In the genomic region with DNA sequence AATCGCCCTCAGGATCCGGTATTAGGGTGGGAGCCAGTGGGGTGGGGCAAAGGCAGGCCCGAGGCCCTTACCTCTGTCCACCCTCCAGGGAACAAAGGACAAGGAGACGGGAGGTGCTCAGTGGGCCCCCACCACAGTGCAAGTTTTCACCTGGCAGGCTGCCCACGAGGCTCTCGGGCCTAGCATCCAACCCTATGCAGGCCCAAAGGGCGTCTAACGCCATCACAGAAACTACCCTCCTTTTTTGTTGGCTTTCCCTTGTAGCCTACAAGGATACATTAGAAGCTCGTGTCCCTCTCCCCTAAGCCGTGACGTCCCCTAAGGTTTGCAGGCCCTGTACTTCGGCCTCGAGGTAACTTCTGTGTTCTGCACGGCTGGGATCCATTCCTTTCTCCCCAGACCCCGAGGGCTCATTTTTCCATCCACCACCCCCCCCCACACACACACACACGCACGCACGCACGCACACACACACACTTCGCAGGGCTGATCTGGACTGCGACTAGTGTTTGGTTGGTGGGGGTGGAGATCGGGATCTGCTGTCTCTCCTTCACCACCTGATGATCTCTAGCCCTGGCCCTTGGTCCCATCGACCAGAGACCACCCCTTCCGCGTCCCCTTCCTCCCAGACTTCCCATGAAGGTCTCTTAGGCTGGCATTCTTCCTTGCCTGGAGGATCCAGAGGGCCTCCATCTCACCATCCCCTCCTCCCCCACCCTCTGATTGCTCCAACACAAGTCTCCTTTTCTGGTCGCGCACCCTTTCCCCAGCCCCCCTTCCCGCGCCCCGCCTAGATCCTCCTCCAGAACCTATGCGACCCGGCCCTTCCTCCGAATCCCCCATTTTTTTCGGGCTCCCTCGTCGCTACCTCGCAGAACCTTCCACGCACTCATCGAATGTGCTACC, we compare ENCODE assay signal across 8 mouse cellular contexts. TPM values are rescaled to one million over a fixed set of nuclear protein-coding genes. Genes with fewer than 3 reads are reported as not detected.
DNase-seq lines count a peak whose midpoint lies in the region; ATAC-seq and TF ChIP-seq lines count a peak whose summit lies in the region.

No protein-coding gene starts in this region.

- no peaks in the 10 kb centered on the region for H3K9me3 ChIP-seq in erythroblast, embryonic 14.5 days (ENCODE audit: control insufficient read depth, low read length)
- H3K9me3 ChIP-seq in heart, embryonic 14.5 days (ENCODE audit: control insufficient read depth, low read length) = no peaks in the 10 kb centered on the region
- H3K9me3 ChIP-seq in lung, postnatal 0 days (ENCODE audit: low read length) = no peaks in the 10 kb centered on the region

- no peaks in the 10 kb centered on the region for H3K27me3 ChIP-seq in erythroblast, embryonic 14.5 days (ENCODE audit: control insufficient read depth)
- no peaks in the 10 kb centered on the region for H3K27me3 ChIP-seq in heart, embryonic 14.5 days (ENCODE audit: control insufficient read depth, insufficient read depth, low read length)
- no peaks in the 10 kb centered on the region for H3K27me3 ChIP-seq in lung, postnatal 0 days (replicated peaks; ENCODE audit: insufficient read depth, low read length)

- peak overlapping the region; percentile 89 for H3K9ac ChIP-seq in heart, embryonic 14.5 days (ENCODE audit: low read length)
- H3K9ac ChIP-seq in lung, postnatal 0 days (replicated peaks; ENCODE audit: low read depth) = peak overlapping the region; percentile 93

- peak; percentile 76 for DNase-seq in adrenal gland, adult 2 months
- peak; percentile 60 for DNase-seq in embryo, embryonic 9.5 days (ENCODE audit: extremely low spot score)
- DNase-seq in kidney, postnatal 10 days = peak; percentile 79
- DNase-seq in lung, postnatal 0 days (ENCODE audit: low spot score) = peak; percentile 65
- peak; percentile 52 for DNase-seq in right cerebral cortex, postnatal 14 days

- no peak for TF ChIP-seq CTCF in lung, postnatal 0 days (IDR thresholded peaks at IDR 0.05)

- H3K4me3 ChIP-seq in erythroblast, embryonic 14.5 days (replicated peaks) = peak overlapping the region; percentile 68
- peak overlapping the region; percentile 91 to 93 for H3K4me3 ChIP-seq in heart, embryonic 14.5 days (ENCODE audit: control insufficient read depth in 1 of 2, insufficient read depth in 1 of 2, low read depth in 1 of 2, low read length in 2 of 2)
- peak overlapping the region; percentile 77 for H3K4me3 ChIP-seq in lung, postnatal 0 days (ENCODE audit: low read depth, low read length)

- peak overlapping the region; percentile 93 for H3K4me2 ChIP-seq in heart, embryonic 14.5 days (ENCODE audit: low read length)
- H3K4me2 ChIP-seq in lung, postnatal 0 days (replicated peaks; ENCODE audit: low read depth, low read length) = peak overlapping the region; percentile 72

- peaks cover 43% of the 10 kb centered on the region for H3K36me3 ChIP-seq in erythroblast, embryonic 14.5 days (ENCODE audit: control insufficient read depth)
- H3K36me3 ChIP-seq in heart, embryonic 14.5 days (ENCODE audit: control insufficient read depth, insufficient read depth, low read length) = peaks cover 52% of the 10 kb centered on the region
- H3K36me3 ChIP-seq in lung, postnatal 0 days (ENCODE audit: insufficient read depth, low read length) = peaks cover 15% of the 10 kb centered on the region; the same call in 1 of the 2 replicates

- H3K4me1 ChIP-seq in erythroblast, embryonic 14.5 days (ENCODE audit: control insufficient read depth) = peaks cover 34% of the 10 kb centered on the region
- H3K4me1 ChIP-seq in heart, embryonic 14.5 days (ENCODE audit: control insufficient read depth in 2 of 2, insufficient read depth in 2 of 2, low read length in 2 of 2) = peaks cover 13 to 28% of the 10 kb centered on the region in 2 experiments
- H3K4me1 ChIP-seq in lung, postnatal 0 days (ENCODE audit: insufficient read depth, low read depth, low read length) = peaks cover 5% of the 10 kb centered on the region; the same call in 1 of the 2 replicates

- no peak for ATAC-seq in erythroblast, adult 5-6 weeks (replicated peaks; ENCODE audit: low FRiP score, poor library complexity, severe bottlenecking)
- ATAC-seq in heart, embryonic 14.5 days (ENCODE audit: insufficient number of reproducible peaks, insufficient read depth, low FRiP score, low read depth) = peak; percentile 8; the same call in 1 of the 2 replicates
- peak; percentile 58 for ATAC-seq in lung, postnatal 0 days

- H3K27ac ChIP-seq in heart, embryonic 14.5 days (replicated peaks in 1 of 2; ENCODE audit: control insufficient read depth in 1 of 2, insufficient read depth in 1 of 2, low read depth in 2 of 2, low read length in 2 of 2) = peak overlapping the region; percentile 96 to 97
- peak overlapping the region; percentile 94 for H3K27ac ChIP-seq in lung, postnatal 0 days (ENCODE audit: low read length)

- no peak for TF ChIP-seq EP300 in lung, postnatal 0 days (IDR thresholded peaks at IDR 0.05)

- WGBS in heart, embryonic 14.5 days = under 1% methylated on average over 39 of the region's 39 CpGs
- under 1% methylated on average over 39 of the region's 39 CpGs for WGBS in lung, postnatal 0 days

RNA-seq across cellular contexts. Expression of gene Tnnc1, which starts 2.3 kb away (rescaled TPM):
- 0.14 and 0.18 TPM in 2 replicates for polyA plus RNA-seq in erythroblast, embryonic 14.5 days (2012)
- not detected in 2 replicates for total RNA-seq in erythroblast, adult 5-6 weeks (2015; ENCODE audit: low replicate concordance)
- not detected in 2 replicates for total RNA-seq in erythroblast, adult 5-6 weeks (2017; ENCODE audit: low replicate concordance)
- 1 to 10 TPM; 1.3 to 1.7 TPM for total RNA-seq in adrenal gland, adult 2 months (2021)
- 0.36 TPM in 1 of 2 replicates, not detected in the other for polyA plus RNA-seq in adrenal gland, adult 2 months (2012; rRNA removed)
- 5,119 and 5,195 TPM in 2 replicates for polyA plus RNA-seq in heart, embryonic 14.5 days (2014; fragmentation: Nextera tagmentation; extraction: Ambion mirVana)
- 77.2 and 87.2 TPM in 2 replicates for polyA plus RNA-seq in lung, postnatal 0 days (2015; fragmentation: Nextera tagmentation; extraction: Ambion mirVana)

RNA-seq across cellular contexts. Expression of gene Nisch, which starts 10.9 kb away (rescaled TPM):
- polyA plus RNA-seq in erythroblast, embryonic 14.5 days (2012) = 8.6 and 10.6 TPM in 2 replicates
- 30.2 and 34.1 TPM in 2 replicates for total RNA-seq in erythroblast, adult 5-6 weeks (2015; ENCODE audit: low replicate concordance)
- total RNA-seq in erythroblast, adult 5-6 weeks (2017; ENCODE audit: low replicate concordance) = 19.5 and 21.8 TPM in 2 replicates
- 100 to 1,000 TPM; 249 to 309 TPM for total RNA-seq in adrenal gland, adult 2 months (2021)
- 412 and 462 TPM in 2 replicates for polyA plus RNA-seq in adrenal gland, adult 2 months (2012; rRNA removed)
- polyA plus RNA-seq in heart, embryonic 14.5 days (2014; fragmentation: Nextera tagmentation; extraction: Ambion mirVana) = 308 and 317 TPM in 2 replicates
- 196 and 224 TPM in 2 replicates for polyA plus RNA-seq in lung, postnatal 0 days (2015; fragmentation: Nextera tagmentation; extraction: Ambion mirVana)

RNA-seq across cellular contexts. Expression of gene Sema3g, which starts 11.8 kb away (rescaled TPM):
- not detected in 2 replicates for polyA plus RNA-seq in erythroblast, embryonic 14.5 days (2012)
- total RNA-seq in erythroblast, adult 5-6 weeks (2015; ENCODE audit: low replicate concordance) = not detected in 2 replicates
- not detected in 2 replicates for total RNA-seq in erythroblast, adult 5-6 weeks (2017; ENCODE audit: low replicate concordance)
- 10 to 100 TPM in 1 of 2 experiments, 1 to 10 TPM in 1; 5.2 to 11.2 TPM for total RNA-seq in adrenal gland, adult 2 months (2021)
- 8.7 and 10.9 TPM in 2 replicates for polyA plus RNA-seq in adrenal gland, adult 2 months (2012; rRNA removed)
- polyA plus RNA-seq in heart, embryonic 14.5 days (2014; fragmentation: Nextera tagmentation; extraction: Ambion mirVana) = 0.23 and 0.26 TPM in 2 replicates
- polyA plus RNA-seq in lung, postnatal 0 days (2015; fragmentation: Nextera tagmentation; extraction: Ambion mirVana) = 4.7 and 5.7 TPM in 2 replicates

RNA-seq across cellular contexts. Expression of gene Stab1, which starts 37.4 kb away (rescaled TPM):
- 0.08 and 0.13 TPM in 2 replicates for polyA plus RNA-seq in erythroblast, embryonic 14.5 days (2012)
- not detected in 2 replicates for total RNA-seq in erythroblast, adult 5-6 weeks (2015; ENCODE audit: low replicate concordance)
- total RNA-seq in erythroblast, adult 5-6 weeks (2017; ENCODE audit: low replicate concordance) = 0.70 TPM in 1 of 2 replicates, not detected in the other
- total RNA-seq in adrenal gland, adult 2 months (2021) = 10 to 100 TPM; 55.8 to 67.6 TPM
- 80.5 and 82.1 TPM in 2 replicates for polyA plus RNA-seq in adrenal gland, adult 2 months (2012; rRNA removed)
- polyA plus RNA-seq in heart, embryonic 14.5 days (2014; fragmentation: Nextera tagmentation; extraction: Ambion mirVana) = 56.0 and 66.8 TPM in 2 replicates
- 32.4 and 34.2 TPM in 2 replicates for polyA plus RNA-seq in lung, postnatal 0 days (2015; fragmentation: Nextera tagmentation; extraction: Ambion mirVana)

RNA-seq across cellular contexts. Expression of gene Phf7, which starts 45.3 kb away (rescaled TPM):
- 0.21 and 0.27 TPM in 2 replicates for polyA plus RNA-seq in erythroblast, embryonic 14.5 days (2012)
- total RNA-seq in erythroblast, adult 5-6 weeks (2015; ENCODE audit: low replicate concordance) = 4.8 and 11.5 TPM in 2 replicates
- total RNA-seq in erythroblast, adult 5-6 weeks (2017; ENCODE audit: low replicate concordance) = 2.5 and 4.8 TPM in 2 replicates
- total RNA-seq in adrenal gland, adult 2 months (2021) = 1 to 10 TPM; 6.1 to 7.3 TPM
- 4.6 and 4.8 TPM in 2 replicates for polyA plus RNA-seq in adrenal gland, adult 2 months (2012; rRNA removed)
- 9.4 and 9.6 TPM in 2 replicates for polyA plus RNA-seq in heart, embryonic 14.5 days (2014; fragmentation: Nextera tagmentation; extraction: Ambion mirVana)
- 17.7 and 18.8 TPM in 2 replicates for polyA plus RNA-seq in lung, postnatal 0 days (2015; fragmentation: Nextera tagmentation; extraction: Ambion mirVana)

Comparison
In these comparisons a context has a peak if more than half of its experiments do, and no peak if none do; other contexts are left out.
1. RNA of gene Tnnc1, which starts 2.3 kb away (polyA plus RNA-seq): 5,119 to 5,195 TPM in heart, embryonic 14.5 days; 77.2 to 87.2 TPM in lung, postnatal 0 days, 0.36 TPM in adrenal gland, adult 2 months and 0.14 to 0.18 TPM in erythroblast, embryonic 14.5 days; every median in the first group is over 10 times any median in the second.
2. RNA of gene Nisch, which starts 10.9 kb away (polyA plus RNA-seq): 412 to 462 TPM in adrenal gland, adult 2 months, 308 to 317 TPM in heart, embryonic 14.5 days and 196 to 224 TPM in lung, postnatal 0 days; 8.6 to 10.6 TPM in erythroblast, embryonic 14.5 days; every median in the first group is over 10 times any median in the second.
3. Peak in every context shown above with its lines, with median percentiles within 50 percentile points of each other: H3K4me3 ChIP-seq and DNase-seq.